Mouse (Mus musculus): ENCODE results near the gene Map4. TPM values are rescaled to one million over a fixed set of nuclear protein-coding genes. Genes with fewer than 3 reads are reported as not detected.
A peak's percentile ranks its signal among the peaks of the same experiment; 100 is the strongest.

Map4 gene
- polyA plus RNA-seq, 1 experiment from 2014 or later: 79.9 TPM

DNA sequence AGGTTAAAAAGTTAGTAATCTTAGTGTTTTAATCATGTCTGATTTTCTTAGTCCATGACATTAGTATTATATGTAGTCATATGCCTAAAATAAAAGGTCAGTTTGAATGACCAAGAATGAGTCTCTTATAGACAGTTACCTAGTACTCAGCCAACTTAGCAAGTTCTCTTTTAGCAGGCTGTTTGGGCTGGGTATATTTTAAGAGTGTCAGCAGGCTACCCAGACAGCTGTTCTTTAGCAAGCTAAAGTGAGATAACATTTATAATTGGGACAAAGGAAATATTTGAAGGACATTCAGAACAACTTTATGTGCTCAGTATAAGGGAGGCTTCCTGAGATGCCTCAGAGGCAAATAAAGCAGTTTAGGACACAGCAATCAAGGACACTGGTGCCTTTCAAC lies 17.3 kb downstream of the Map4 start:
- Histone ChIP-seq H3K4me3 (ENCODE audit: control insufficient read depth in 1 of 2, insufficient read depth in 1 of 2, low read depth in 1 of 2, low read length in 2 of 2) (no peak overlapping the region), H3K27me3 (ENCODE audit: control insufficient read depth, insufficient read depth, low read length) (no peaks in the 10 kb centered on the region), H3K9me3 (ENCODE audit: control insufficient read depth, low read length) (no peaks in the 10 kb centered on the region; the same call in 1 of the 2 replicates), H3K4me1 (ENCODE audit: control insufficient read depth in 2 of 2, insufficient read depth in 2 of 2, low read length in 2 of 2) (peaks cover 0 to 13% of the 10 kb centered on the region in 2 experiments; a peak in 2 of 4 replicates), H3K27ac (replicated peaks in 1 of 2; ENCODE audit: control insufficient read depth in 1 of 2, insufficient read depth in 1 of 2, low read depth in 2 of 2, low read length in 2 of 2) (peak overlapping the region; percentile 71 to 81; a peak in 3 of 4 replicates), H3K9ac (ENCODE audit: low read length) (0 out of 2 replicates have a peak overlapping the region, but pooled peaks have one; percentile 31), H3K36me3 (ENCODE audit: control insufficient read depth, insufficient read depth, low read length) (no peaks in the 10 kb centered on the region), H3K4me2 (ENCODE audit: low read length) (peak overlapping the region; percentile 42)
- no peak; the same call in 1 of the 2 replicates for ATAC-seq (ENCODE audit: insufficient number of reproducible peaks, insufficient read depth, low FRiP score, low read depth)

DNA sequence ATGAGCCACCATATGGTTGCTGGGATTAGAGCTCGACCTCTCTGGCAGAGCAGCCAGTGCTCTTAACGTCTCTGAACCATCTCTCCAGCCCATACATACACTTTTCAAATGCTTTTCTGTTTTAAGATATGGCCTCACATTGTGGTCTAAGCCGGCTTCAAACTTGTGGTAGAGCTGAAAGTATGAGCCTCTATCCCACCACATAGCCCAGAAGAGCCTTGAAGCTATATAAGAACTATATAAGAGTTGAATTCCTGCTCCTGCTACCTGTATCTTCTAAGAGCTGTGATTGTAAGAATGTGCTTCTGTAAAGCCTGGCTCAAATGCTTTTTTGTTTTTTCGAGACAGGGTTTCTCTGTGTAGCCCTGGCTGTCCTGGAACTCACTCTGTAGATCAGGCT lies 18.5 kb downstream of the Map4 start:
- H3K9me3 ChIP-seq (ENCODE audit: control insufficient read depth, low read length): no peaks in the 10 kb centered on the region; the same call in 1 of the 2 replicates
- peaks cover 0 to 13% of the 10 kb centered on the region in 2 experiments; a peak in 2 of 4 replicates for H3K4me1 ChIP-seq (ENCODE audit: control insufficient read depth in 2 of 2, insufficient read depth in 2 of 2, low read length in 2 of 2)
- WGBS: 87% methylated on average over 4 of the region's 4 CpGs
- no peak overlapping the region for H3K4me2 ChIP-seq (ENCODE audit: low read length)
- H3K27ac ChIP-seq (replicated peaks in 1 of 2; ENCODE audit: control insufficient read depth in 1 of 2, insufficient read depth in 1 of 2, low read depth in 2 of 2, low read length in 2 of 2): no peak overlapping the region; a peak in 1 of 4 replicates
- ATAC-seq (ENCODE audit: insufficient number of reproducible peaks, insufficient read depth, low FRiP score, low read depth): no peak
- no peaks in the 10 kb centered on the region for H3K27me3 ChIP-seq (ENCODE audit: control insufficient read depth, insufficient read depth, low read length)
- no peaks in the 10 kb centered on the region for H3K36me3 ChIP-seq (ENCODE audit: control insufficient read depth, insufficient read depth, low read length)
- H3K9ac ChIP-seq (ENCODE audit: low read length): no peak overlapping the region
- no peak overlapping the region for H3K4me3 ChIP-seq (ENCODE audit: control insufficient read depth in 1 of 2, insufficient read depth in 1 of 2, low read depth in 1 of 2, low read length in 2 of 2)

DNA sequence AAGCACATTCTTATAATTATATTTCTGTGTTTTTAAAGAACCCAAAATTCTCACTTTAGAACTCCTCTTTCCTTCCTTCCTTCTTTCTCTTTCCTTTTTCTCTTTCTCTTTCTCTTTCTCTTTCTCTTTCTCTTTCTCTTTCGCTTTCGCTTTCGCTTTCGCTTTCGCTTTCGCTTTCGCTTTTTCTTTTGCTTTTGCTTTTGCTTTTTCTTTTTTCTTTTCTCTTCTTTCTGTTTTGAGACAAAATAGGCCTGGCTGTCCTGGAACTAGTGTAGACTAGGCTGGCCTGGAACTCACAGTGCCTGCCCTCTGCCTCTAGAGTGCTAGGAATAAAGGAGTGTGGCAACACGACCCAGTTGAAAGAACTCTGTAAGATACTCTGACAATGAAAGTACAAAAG lies 22.3 kb downstream of the Map4 start:
- no peaks in the 10 kb centered on the region for H3K36me3 ChIP-seq (ENCODE audit: control insufficient read depth, insufficient read depth, low read length)
- H3K4me2 ChIP-seq (ENCODE audit: low read length): no peak overlapping the region
- peaks cover 0 to 10% of the 10 kb centered on the region in 2 experiments; a peak in 2 of 4 replicates for H3K4me1 ChIP-seq (ENCODE audit: control insufficient read depth in 2 of 2, insufficient read depth in 2 of 2, low read length in 2 of 2)
- H3K27ac ChIP-seq (replicated peaks in 1 of 2; ENCODE audit: control insufficient read depth in 1 of 2, insufficient read depth in 1 of 2, low read depth in 2 of 2, low read length in 2 of 2): no peak overlapping the region
- no peaks in the 10 kb centered on the region for H3K27me3 ChIP-seq (ENCODE audit: control insufficient read depth, insufficient read depth, low read length)
- H3K9me3 ChIP-seq (ENCODE audit: control insufficient read depth, low read length): no peaks in the 10 kb centered on the region; the same call in 1 of the 2 replicates
- no peak overlapping the region for H3K9ac ChIP-seq (ENCODE audit: low read length)
- WGBS: 92% methylated on average over 8 of the region's 8 CpGs
- H3K4me3 ChIP-seq (ENCODE audit: control insufficient read depth in 1 of 2, insufficient read depth in 1 of 2, low read depth in 1 of 2, low read length in 2 of 2): no peak overlapping the region
- no peak for ATAC-seq (ENCODE audit: insufficient number of reproducible peaks, insufficient read depth, low FRiP score, low read depth)

DNA sequence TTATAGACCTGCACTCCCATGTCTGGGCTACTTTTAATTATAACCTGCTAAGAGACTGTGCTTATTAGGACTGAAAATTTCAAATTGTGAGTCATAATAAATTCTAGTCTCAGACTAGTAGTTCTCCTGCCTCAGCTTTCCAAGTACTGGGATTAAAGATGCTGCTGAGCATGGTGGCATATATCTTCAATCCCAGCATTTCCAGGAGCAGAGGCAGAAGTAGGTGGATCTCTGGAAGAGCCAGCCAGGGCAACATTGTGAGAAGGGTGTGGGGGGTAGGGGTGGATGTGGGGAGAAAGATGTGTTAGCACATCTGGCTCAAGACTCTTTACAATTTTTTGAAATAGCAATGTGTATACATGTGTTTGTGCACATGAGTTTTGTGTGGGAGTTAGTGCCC lies 23.4 kb downstream of the Map4 start:
- Histone ChIP-seq H3K9ac (ENCODE audit: low read length) (no peak overlapping the region), H3K27ac (replicated peaks in 1 of 2; ENCODE audit: control insufficient read depth in 1 of 2, insufficient read depth in 1 of 2, low read depth in 2 of 2, low read length in 2 of 2) (no peak overlapping the region), H3K27me3 (ENCODE audit: control insufficient read depth, insufficient read depth, low read length) (no peaks in the 10 kb centered on the region), H3K4me1 (ENCODE audit: control insufficient read depth in 2 of 2, insufficient read depth in 2 of 2, low read length in 2 of 2) (peaks cover 0 to 6% of the 10 kb centered on the region in 2 experiments; a peak in 2 of 4 replicates), H3K9me3 (ENCODE audit: control insufficient read depth, low read length) (no peaks in the 10 kb centered on the region; the same call in 1 of the 2 replicates), H3K4me2 (ENCODE audit: low read length) (no peak overlapping the region), H3K36me3 (ENCODE audit: control insufficient read depth, insufficient read depth, low read length) (no peaks in the 10 kb centered on the region), H3K4me3 (ENCODE audit: control insufficient read depth in 1 of 2, insufficient read depth in 1 of 2, low read depth in 1 of 2, low read length in 2 of 2) (no peak overlapping the region)
- no peak for ATAC-seq (ENCODE audit: insufficient number of reproducible peaks, insufficient read depth, low FRiP score, low read depth)

DNA sequence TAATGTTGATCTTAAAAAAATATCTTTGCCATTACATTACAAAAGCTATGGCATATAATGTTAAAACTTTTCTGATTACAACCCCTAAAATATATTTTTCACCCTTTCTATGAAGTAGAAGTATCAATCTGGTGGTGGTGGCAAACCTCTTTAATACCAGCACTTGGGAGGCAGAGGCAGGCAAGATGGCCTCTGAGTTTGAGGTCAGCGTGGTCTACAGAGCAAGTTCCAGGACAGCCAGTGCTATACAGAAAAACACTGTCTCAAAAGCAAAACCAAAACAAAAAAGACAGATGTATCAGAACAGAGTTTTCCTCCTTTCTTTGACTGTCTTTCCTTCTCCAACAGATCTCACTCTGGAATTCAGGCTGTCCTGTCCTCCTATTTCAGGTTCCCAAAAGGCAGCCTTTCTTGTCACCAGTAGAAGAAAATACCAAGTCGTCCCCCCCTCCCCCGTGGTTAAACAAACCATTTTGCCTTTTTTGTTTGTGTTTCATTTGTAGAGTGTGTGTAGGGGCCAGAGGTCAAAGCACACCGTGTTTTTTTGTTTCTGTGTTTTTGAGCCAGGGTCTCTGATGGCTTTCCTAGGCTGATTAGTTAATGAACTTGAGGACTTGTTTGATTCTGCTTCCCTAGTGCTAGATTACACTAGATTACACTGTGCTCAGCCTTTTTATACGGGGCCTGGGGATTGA lies 28.3 kb downstream of the Map4 start:
- Histone ChIP-seq H3K4me1 (ENCODE audit: control insufficient read depth in 2 of 2, insufficient read depth in 2 of 2, low read length in 2 of 2) (0 out of 4 replicates have a peak, but pooled peaks cover 0 to 9% of the 10 kb centered on the region in 2 experiments), H3K27ac (replicated peaks in 1 of 2; ENCODE audit: control insufficient read depth in 1 of 2, insufficient read depth in 1 of 2, low read depth in 2 of 2, low read length in 2 of 2) (no peak overlapping the region), H3K4me2 (ENCODE audit: low read length) (no peak overlapping the region), H3K9ac (ENCODE audit: low read length) (no peak overlapping the region), H3K27me3 (ENCODE audit: control insufficient read depth, insufficient read depth, low read length) (no peaks in the 10 kb centered on the region), H3K4me3 (ENCODE audit: control insufficient read depth in 1 of 2, insufficient read depth in 1 of 2, low read depth in 1 of 2, low read length in 2 of 2) (no peak overlapping the region), H3K9me3 (ENCODE audit: control insufficient read depth, low read length) (no peaks in the 10 kb centered on the region), H3K36me3 (ENCODE audit: control insufficient read depth, insufficient read depth, low read length) (no peaks in the 10 kb centered on the region)
- 51% methylated on average over 5 of the region's 5 CpGs for WGBS
- ATAC-seq (ENCODE audit: insufficient number of reproducible peaks, insufficient read depth, low FRiP score, low read depth): no peak

DNA sequence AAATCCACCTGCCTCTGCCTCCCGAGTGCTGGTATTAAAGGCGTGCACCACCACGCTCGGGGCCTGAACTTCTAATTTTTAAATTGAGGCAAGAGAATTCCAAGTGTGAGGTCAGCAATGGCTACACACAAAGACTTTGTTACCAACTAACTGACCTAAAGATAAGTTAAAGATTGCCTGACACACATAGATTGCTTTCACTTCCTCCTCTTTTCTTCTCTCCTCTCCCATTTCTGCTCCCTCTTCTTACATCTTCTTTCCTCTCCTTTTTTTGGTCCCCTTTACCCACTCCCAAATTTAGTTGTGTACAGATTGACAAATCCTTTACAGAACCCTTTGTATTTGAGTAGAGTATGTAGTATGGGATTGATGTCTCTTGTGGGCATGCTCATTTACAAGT lies 29.3 kb downstream of the Map4 start:
- no peaks in the 10 kb centered on the region for H3K36me3 ChIP-seq (ENCODE audit: control insufficient read depth, insufficient read depth, low read length)
- no peak overlapping the region for H3K9ac ChIP-seq (ENCODE audit: low read length)
- H3K27me3 ChIP-seq (ENCODE audit: control insufficient read depth, insufficient read depth, low read length): no peaks in the 10 kb centered on the region
- 0 out of 4 replicates have a peak, but pooled peaks cover 0 to 9% of the 10 kb centered on the region in 2 experiments for H3K4me1 ChIP-seq (ENCODE audit: control insufficient read depth in 2 of 2, insufficient read depth in 2 of 2, low read length in 2 of 2)
- no peak overlapping the region for H3K4me2 ChIP-seq (ENCODE audit: low read length)
- 91% methylated on average over 4 of the region's 4 CpGs for WGBS
- ATAC-seq (ENCODE audit: insufficient number of reproducible peaks, insufficient read depth, low FRiP score, low read depth): no peak
- H3K27ac ChIP-seq (replicated peaks in 1 of 2; ENCODE audit: control insufficient read depth in 1 of 2, insufficient read depth in 1 of 2, low read depth in 2 of 2, low read length in 2 of 2): no peak overlapping the region
- H3K4me3 ChIP-seq (ENCODE audit: control insufficient read depth in 1 of 2, insufficient read depth in 1 of 2, low read depth in 1 of 2, low read length in 2 of 2): no peak overlapping the region
- no peaks in the 10 kb centered on the region for H3K9me3 ChIP-seq (ENCODE audit: control insufficient read depth, low read length)

DNA sequence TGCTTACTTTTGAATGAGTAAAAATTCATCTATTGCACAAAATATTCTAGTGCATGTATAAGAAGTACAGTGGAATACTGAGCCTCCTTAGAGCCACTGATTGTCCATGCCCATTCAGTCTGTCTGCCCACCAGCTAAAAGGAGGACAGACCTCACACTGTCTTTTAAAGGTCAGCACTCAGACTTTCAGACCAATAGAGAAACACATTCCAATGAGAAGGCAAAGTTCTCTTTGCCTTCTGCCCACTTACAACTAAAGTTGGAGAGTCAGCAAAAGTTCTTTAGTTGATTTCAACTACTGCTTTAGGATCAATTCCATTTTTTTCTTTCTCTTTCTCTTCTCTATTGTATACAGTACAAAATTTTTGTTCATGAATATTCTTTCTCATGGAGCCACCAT lies 33.5 kb downstream of the Map4 start:
- Histone ChIP-seq H3K4me3 (ENCODE audit: control insufficient read depth in 1 of 2, insufficient read depth in 1 of 2, low read depth in 1 of 2, low read length in 2 of 2) (no peak overlapping the region), H3K36me3 (ENCODE audit: control insufficient read depth, insufficient read depth, low read length) (no peaks in the 10 kb centered on the region), H3K9me3 (ENCODE audit: control insufficient read depth, low read length) (no peaks in the 10 kb centered on the region), H3K9ac (ENCODE audit: low read length) (no peak overlapping the region), H3K4me1 (ENCODE audit: control insufficient read depth in 2 of 2, insufficient read depth in 2 of 2, low read length in 2 of 2) (peaks cover 0 to 18% of the 10 kb centered on the region in 2 experiments; a peak in 3 of 4 replicates), H3K4me2 (ENCODE audit: low read length) (no peak overlapping the region), H3K27me3 (ENCODE audit: control insufficient read depth, insufficient read depth, low read length) (no peaks in the 10 kb centered on the region), H3K27ac (replicated peaks in 1 of 2; ENCODE audit: control insufficient read depth in 1 of 2, insufficient read depth in 1 of 2, low read depth in 2 of 2, low read length in 2 of 2) (no peak overlapping the region)
- ATAC-seq (ENCODE audit: insufficient number of reproducible peaks, insufficient read depth, low FRiP score, low read depth): no peak

Measured in heart, embryonic 14.5 days (tissue).